Mouse (Mus musculus) left cerebral cortex, postnatal 25 days (tissue): ENCODE measurements around the gene Slc19a2. TPM values are rescaled to one million over a fixed set of nuclear protein-coding genes. Genes with fewer than 3 reads are reported as not detected.

Source experiments
- DNase-seq, 2 experiments: peaks; one replicate each; pipeline ENCODE4 v3.0.0; 2022; ENCODE audit warnings: low spot score in 2 of 2, mixed read lengths in 1 of 2
- intact Hi-C: fragments of 180-260 bp; cut with DNase I; formaldehyde crosslinking; loops from one replicate; pipeline ENCODE4 v1.15.1; 2025
- total RNA-seq, 2 experiments: library from RNA; stranded (reverse); gene quantifications; 2 replicates each; pipeline ENCODE4 v1.2.3; 2021

Gene Slc19a2
- total RNA-seq, 2 experiments from 2014 or later: 12.2 to 13.2 TPM

- no peak for DNase-seq
- intact Hi-C loops: no loop called here
These were observed 1.7 kb downstream of the Slc19a2 start for GRCm38 (mm10) chr1:164250391-164251150.

GRCm38 (mm10) chr1:164251438-164251837, 2.6 kb downstream of the Slc19a2 start:
- intact Hi-C loops: no loop called here
- DNase-seq: no peak

DNA sequence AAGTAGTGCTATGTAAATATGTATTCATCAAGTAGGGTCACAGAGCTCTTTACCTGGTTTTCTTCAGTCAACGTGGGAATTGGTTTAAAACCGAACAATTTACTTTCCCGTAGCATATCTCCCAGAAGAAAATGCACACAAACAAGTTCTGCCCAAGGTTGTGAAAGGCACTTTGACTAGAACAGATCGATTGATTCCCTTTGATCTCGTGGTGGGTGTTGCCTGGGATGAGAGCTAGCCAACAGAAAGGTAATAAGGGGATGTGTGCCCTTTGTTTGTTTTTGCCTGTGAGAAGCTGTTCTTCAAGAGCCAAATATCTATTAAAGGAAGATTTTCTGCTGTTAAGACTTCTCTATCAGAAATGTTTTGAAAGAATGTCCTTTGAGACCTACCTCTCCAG, 3.7 kb downstream of the Slc19a2 start:
- no peak for DNase-seq
- intact Hi-C loops: no loop called here

GRCm38 (mm10) chr1:164254836-164255235, 6.0 kb downstream of the Slc19a2 start:
- intact Hi-C loops: no loop called here
- no peak for DNase-seq

GRCm38 (mm10) chr1:164260171-164261028, 11.6 kb downstream of the Slc19a2 start:
- intact Hi-C loops: no loop called here
- DNase-seq: no peak

GRCm38 (mm10) chr1:164261553-164261952, 12.7 kb downstream of the Slc19a2 start:
- DNase-seq: peak in 1 of 2 experiments; percentile 65
- intact Hi-C loops: no loop called here

DNA sequence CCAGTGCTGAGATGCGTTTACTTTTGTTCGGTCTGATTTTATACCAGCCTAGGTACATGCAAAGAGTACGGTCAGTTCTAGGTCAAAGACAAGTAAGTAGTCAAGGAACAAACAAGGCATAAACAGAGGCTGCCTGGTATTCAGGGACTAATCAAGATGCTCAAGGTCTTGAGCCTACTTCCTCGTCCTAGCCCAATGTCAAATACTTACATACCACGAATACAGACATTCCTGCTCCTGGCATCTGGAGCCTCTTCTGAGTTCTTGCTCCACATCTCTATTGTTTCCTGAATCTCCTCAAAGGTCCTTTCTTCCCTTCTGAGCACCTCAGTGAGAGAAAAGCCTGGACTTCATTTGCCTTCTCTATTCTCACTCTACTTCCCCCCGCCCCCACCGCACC, 22.1 kb downstream of the Slc19a2 start:
- no peak for DNase-seq
- intact Hi-C loops: no loop called here

DNA sequence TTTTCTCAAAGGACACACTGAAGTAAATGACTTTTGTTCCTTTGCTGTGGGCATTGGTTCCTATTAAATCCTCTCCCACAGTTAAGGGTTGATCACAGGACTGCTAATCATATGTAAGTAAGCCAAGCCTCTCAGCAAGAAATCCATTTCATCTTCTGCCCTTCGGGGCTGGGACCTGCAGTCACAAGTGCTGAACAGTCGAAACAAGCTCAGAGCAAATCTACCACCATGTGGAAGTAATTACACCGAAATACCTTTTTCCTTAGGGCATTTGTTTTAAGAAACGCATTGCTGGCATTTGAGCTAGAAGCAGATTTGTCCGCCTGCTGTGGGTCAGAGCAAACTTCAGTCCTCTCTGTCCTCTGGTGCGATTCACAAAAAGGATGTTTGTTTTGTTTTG, 24.8 kb downstream of the Slc19a2 start:
- intact Hi-C loops: no loop called here
- DNase-seq: no peak

- DNase-seq: peak; percentile 95 to 97
- intact Hi-C loops: no loop called here
These were observed 26.7 kb downstream of the Slc19a2 start, which contains the start of gene Ccdc181 for GRCm38 (mm10) chr1:164275455-164275954. Gene Ccdc181 (plus strand): TSS chr1:164275585.

GRCm38 (mm10) chr1:164276552-164276951, 27.7 kb downstream of the Slc19a2 start:
- intact Hi-C loops: no loop called here

GRCm38 (mm10) chr1:164279332-164279731, 30.5 kb downstream of the Slc19a2 start:
- no peak for DNase-seq
- intact Hi-C loops: no loop called here

More at GRCm38 (mm10) chr1:164276552-164276951, 27.7 kb downstream of the Slc19a2 start:
- DNase-seq: no peak

GRCm38 (mm10) chr1:164284007-164284406, 35.2 kb downstream of the Slc19a2 start:
- no peak for DNase-seq
- intact Hi-C loops: no loop called here

DNA sequence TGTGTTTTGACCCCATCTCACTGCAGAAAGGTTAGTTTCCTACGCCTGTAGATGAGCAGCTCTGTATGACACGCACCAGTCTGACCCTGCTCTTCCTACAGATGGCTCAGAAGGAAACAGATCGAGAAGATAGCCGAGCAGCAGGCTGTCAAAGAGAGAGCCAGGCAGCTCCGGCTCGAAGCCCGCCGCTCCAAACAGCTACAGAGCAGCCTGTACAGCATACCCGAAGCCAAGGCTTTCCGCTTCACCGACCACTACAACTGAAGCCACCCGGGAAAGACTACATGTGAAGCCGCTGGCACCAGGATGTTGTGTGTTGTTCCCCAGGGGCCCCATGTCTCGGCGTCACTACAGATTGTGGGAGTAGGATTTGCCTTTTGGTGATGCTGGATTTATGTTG, 38.6 kb downstream of the Slc19a2 start:
- intact Hi-C loops: no loop called here
- no peak for DNase-seq

- intact Hi-C loops: loop anchor here (5.0 kb wide), 1 partner anchor 145 kb away; no protein-coding TSS in a partner anchor
- DNase-seq: no peak
These were observed 43.2 kb downstream of the Slc19a2 start for GRCm38 (mm10) chr1:164292040-164292439.

- intact Hi-C loops: loop anchor here (5.0 kb wide), 1 partner anchor 147 kb away; no protein-coding TSS in a partner anchor
- DNase-seq: no peak
These were observed 45.2 kb downstream of the Slc19a2 start for GRCm38 (mm10) chr1:164294071-164294470.

- intact Hi-C loops: no loop called here
These were observed 47.6 kb downstream of the Slc19a2 start for GRCm38 (mm10) chr1:164296473-164296872.

GRCm38 (mm10) chr1:164301949-164302348, 53.1 kb downstream of the Slc19a2 start:
- no peak for DNase-seq
- intact Hi-C loops: no loop called here

More at GRCm38 (mm10) chr1:164296473-164296872, 47.6 kb downstream of the Slc19a2 start:
- no peak for DNase-seq

- DNase-seq: no peak
- intact Hi-C loops: no loop called here
These were observed 55.0 kb downstream of the Slc19a2 start, which contains the start of gene Nme7 for GRCm38 (mm10) chr1:164303821-164304220. Gene Nme7 (plus strand): TSS chr1:164304121.

DNA sequence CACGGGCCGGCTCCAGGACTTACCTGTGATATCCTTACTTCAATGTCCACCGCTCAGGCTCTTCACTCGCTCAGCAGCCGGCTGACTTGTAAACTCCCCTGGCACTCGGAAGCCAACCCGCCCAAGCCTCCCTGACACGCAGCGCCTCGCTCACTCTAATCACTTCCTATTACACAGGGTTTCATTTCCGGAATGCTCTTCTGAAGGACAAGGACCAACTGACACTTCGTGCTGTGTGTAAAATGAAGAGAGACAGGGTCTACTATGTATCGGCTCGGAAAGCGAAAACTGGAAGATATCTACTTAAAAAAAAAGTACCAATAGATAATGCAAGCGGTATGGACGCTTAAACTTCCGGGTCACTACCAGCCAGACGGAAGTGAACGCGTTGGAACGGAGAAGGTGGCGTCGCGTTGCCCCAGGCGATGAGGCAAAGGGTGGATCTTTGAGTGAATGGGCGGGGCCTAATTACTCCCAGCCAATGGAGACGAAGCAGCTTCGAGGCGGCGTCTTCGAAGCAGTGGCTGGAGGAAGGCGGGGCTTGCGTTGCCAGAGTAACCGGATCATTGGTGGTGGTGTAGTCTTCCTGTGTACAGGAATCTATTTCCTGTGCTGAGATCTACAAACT, 58.4 kb downstream of the Slc19a2 start, which contains the start of gene Blzf1:
TSS of gene Blzf1 (minus strand) at position 366 of the 628 bp plus-strand sequence.
- intact Hi-C loops: no loop called here
- peak; percentile 97 to 99 for DNase-seq

DNA sequence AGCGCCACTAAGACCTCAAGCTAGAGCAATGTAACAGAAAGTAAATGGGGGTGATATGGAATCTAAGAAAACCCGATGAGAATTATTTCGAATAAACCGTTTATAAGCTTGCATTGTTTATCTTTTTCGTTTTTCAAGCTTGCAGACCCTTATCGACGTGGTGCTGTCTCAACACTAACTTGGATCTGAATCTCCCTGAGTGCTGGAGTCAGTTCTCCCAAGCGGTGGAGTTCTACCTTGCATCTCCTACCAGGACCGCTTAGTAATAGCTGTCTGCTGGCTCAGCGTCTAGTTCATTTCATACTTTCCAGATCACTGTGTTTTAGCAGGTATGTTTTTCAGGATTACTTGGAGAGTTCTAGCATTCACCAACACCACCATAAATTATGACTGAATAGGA, 59.1 kb downstream of the Slc19a2 start:
- intact Hi-C loops: no loop called here
- DNase-seq: no peak
